Mouse (Mus musculus) neural tube, embryonic 15.5 days (tissue): ENCODE measurements around the gene Bicc1. TPM values are rescaled to one million over a fixed set of nuclear protein-coding genes. Genes with fewer than 3 reads are reported as not detected.
"Not testable (repeated sequence)": the region's sequence is repeated elsewhere in the genome, so short reads cannot be mapped to it uniquely, and the experiment has no call there.

Experiments
- ATAC-seq: fragments of 200-750 bp; cut with Nextera tagmentation; 2 replicates; pipeline ENCODE4 v1.8.0; 2017; ENCODE audit warnings: mild to moderate bottlenecking, moderate TSS enrichment, moderate library complexity; ENCODE audit not compliant: low FRiP score
- H3K27ac ChIP-seq: fragments of 300-500 bp; sonication (generic); replicated peaks from 2 replicates; pipeline ENCODE4 v1.5.1; 2015; ENCODE audit warnings: mild to moderate bottlenecking, inconsistent platforms
- H3K27me3 ChIP-seq: fragments of 300-500 bp; sonication (generic); replicated peaks from 2 replicates; pipeline ENCODE4 v1.6.1; 2015; ENCODE audit warnings: inconsistent platforms
- H3K36me3 ChIP-seq: fragments of 300-500 bp; sonication (generic); 2 replicates; pipeline ENCODE4 v1.6.1; 2015; ENCODE audit warnings: inconsistent platforms
- H3K4me1 ChIP-seq: fragments of 300-500 bp; sonication (generic); 2 replicates; pipeline ENCODE4 v1.6.1; 2015; ENCODE audit warnings: inconsistent platforms
- H3K4me2 ChIP-seq: fragments of 300-500 bp; sonication (generic); 2 replicates; pipeline ENCODE4 v1.6.1; 2015; ENCODE audit warnings: inconsistent platforms, mild to moderate bottlenecking, moderate library complexity
- H3K4me3 ChIP-seq: fragments of 300-500 bp; sonication (generic); replicated peaks from 2 replicates; pipeline ENCODE4 v1.5.1; 2015; ENCODE audit warnings: mild to moderate bottlenecking, inconsistent platforms
- H3K9ac ChIP-seq: fragments of 300-500 bp; sonication (generic); replicated peaks from 2 replicates; pipeline ENCODE4 v1.6.1; 2015; ENCODE audit warnings: mild to moderate bottlenecking, inconsistent platforms
- H3K9me3 ChIP-seq: fragments of 300-500 bp; sonication (generic); replicated peaks from 2 replicates; pipeline ENCODE4 v1.6.1; 2016; ENCODE audit warnings: inconsistent platforms
- WGBS: fragments of 180-500 bp; shearing (Covaris S2); methylation state at CpG from one replicate; pipeline ENCODE4 v1.1.7; 2015; ENCODE audit warnings: mixed read lengths; 5-methylcytosine and 5-hydroxymethylcytosine counted together
- polyA plus RNA-seq: library from polyadenylated mRNA; unstranded; fragments of >200 nt; fragmentation: Nextera tagmentation; extraction: Ambion mirVana; gene quantifications from 2 replicates; pipeline ENCODE4 v1.2.1, GENCODE M21; 2015

Gene Bicc1
- polyA plus RNA-seq, 1 experiment from 2014 or later, result 5.8 TPM

DNA sequence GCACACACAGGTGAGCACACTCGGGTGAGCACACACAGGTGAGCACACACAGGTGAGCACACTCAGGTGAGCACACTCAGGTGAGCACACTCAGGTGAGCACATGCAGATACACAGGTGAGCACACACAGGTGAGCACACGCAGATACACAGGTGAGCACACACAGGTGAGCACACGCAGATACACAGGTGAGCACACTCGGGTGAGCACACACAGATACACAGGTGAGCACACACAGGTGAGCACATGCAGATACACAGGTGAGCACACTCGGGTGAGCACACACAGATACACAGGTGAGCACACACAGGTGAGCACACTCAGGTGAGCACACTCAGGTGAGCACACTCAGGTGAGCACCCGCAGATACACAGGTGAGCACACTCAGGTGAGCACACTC lies 199.1 kb downstream of the Bicc1 start:
- not testable (repeated sequence) for H3K4me1 ChIP-seq, H3K4me2 ChIP-seq, H3K9ac ChIP-seq, H3K27me3 ChIP-seq, ATAC-seq, H3K36me3 ChIP-seq, H3K27ac ChIP-seq, H3K9me3 ChIP-seq, H3K4me3 ChIP-seq
- WGBS, result 96% methylated on average over 6 of the region's 6 CpGs

DNA sequence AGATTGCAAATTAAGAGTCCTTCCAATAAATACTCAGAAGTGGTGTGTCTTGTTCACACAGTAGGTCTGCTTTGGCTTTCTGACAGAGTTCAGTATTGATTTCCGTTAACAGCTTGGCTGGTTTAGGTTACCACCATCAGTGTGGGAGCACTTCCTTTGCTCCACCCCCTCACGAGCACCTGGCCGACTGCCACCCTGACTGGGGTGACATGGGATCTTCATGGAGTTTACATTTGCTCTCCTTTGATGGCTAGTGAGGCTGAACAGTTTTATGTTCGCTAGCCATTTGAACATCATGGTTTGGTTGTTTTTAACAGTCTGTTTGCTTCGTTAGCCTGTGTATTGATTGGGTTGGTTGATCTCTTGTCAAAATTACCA lies 206.7 kb downstream of the Bicc1 start:
- ATAC-seq, result peak; percentile 19; the same call in 1 of the 2 replicates
- peaks cover 34% of the 10 kb centered on the region for H3K4me1 ChIP-seq
- no peaks in the 10 kb centered on the region for H3K27me3 ChIP-seq
- peak overlapping the region; percentile 90 for H3K27ac ChIP-seq
- H3K9me3 ChIP-seq, result no peaks in the 10 kb centered on the region
- no peaks in the 10 kb centered on the region for H3K36me3 ChIP-seq
- H3K4me2 ChIP-seq, result peak overlapping the region; percentile 56
- WGBS, result 46% methylated on average over 5 of the region's 5 CpGs
- H3K4me3 ChIP-seq, result peak overlapping the region; percentile 32
- H3K9ac ChIP-seq, result peak overlapping the region; percentile 40

DNA sequence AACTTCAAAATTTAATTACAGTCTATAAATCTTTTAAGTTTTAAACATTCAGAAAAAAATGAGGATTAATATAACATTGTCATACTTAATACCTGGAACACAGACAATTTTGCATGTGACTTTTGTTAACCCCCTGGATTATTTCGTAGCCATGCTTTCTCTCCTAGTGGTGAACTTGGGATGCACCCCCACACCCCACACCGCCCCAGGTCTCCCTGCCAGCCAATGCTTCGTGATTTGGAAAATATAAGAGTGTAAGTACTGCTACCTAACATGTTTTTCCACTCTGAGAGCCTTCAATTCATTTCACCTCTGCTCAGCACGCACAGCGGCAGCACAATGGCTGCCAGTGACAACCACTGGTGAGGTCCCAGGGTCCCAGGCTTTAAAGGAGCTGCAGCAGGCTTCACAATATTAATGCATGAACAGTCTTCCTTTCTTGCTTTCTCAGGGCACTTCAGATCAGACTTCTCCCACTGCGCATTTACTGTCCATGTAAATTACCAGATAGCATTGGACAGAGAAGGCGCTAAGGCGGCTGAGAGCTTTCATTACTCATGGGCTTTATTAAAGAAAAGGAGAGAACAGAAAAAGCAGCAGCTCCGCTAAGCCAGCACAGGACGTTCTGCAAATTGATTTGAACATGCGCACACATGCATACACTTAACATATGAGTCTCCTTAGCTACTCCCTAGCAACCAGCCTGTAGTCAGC lies 207.3 kb downstream of the Bicc1 start:
- peak overlapping the region; percentile 56 for H3K4me2 ChIP-seq
- peak overlapping the region; percentile 40 for H3K9ac ChIP-seq
- H3K4me1 ChIP-seq, result peaks cover 34% of the 10 kb centered on the region
- H3K36me3 ChIP-seq, result no peaks in the 10 kb centered on the region
- peak; percentile 82 for ATAC-seq
- H3K27ac ChIP-seq, result peak overlapping the region; percentile 90
- H3K27me3 ChIP-seq, result no peaks in the 10 kb centered on the region
- 26% methylated on average over 11 of the region's 11 CpGs for WGBS
- peak overlapping the region; percentile 32 for H3K4me3 ChIP-seq
- no peaks in the 10 kb centered on the region for H3K9me3 ChIP-seq

DNA sequence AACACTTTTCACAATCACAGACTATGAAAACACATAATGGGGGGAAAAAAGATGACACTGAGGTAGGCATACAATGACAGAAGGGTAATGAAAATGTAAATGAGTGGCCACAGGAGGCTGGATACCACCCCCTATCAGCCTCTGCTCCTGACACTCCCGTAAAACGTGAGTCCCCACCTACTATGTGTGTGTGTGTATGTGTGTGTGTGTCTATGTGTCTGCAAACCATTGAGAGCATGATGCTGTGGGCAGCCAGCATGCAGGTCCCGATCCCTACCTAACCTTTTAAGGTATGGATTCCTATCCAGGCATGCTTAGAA lies 209.4 kb downstream of the Bicc1 start:
- Histone ChIP-seq H3K27ac (peak overlapping the region; percentile 77), H3K4me2 (peak overlapping the region; percentile 45), H3K27me3 (no peaks in the 10 kb centered on the region), H3K9ac (0 out of 2 replicates have a peak overlapping the region, but pooled peaks have one; percentile 29), H3K4me3 (peak overlapping the region; percentile 7; the same call in 1 of the 2 replicates), H3K36me3 (no peaks in the 10 kb centered on the region), H3K4me1 (peaks cover 34% of the 10 kb centered on the region), H3K9me3 (no peaks in the 10 kb centered on the region)
- 14% methylated on average over 3 of the region's 3 CpGs for WGBS
- no peak; the same call in 1 of the 2 replicates for ATAC-seq

DNA sequence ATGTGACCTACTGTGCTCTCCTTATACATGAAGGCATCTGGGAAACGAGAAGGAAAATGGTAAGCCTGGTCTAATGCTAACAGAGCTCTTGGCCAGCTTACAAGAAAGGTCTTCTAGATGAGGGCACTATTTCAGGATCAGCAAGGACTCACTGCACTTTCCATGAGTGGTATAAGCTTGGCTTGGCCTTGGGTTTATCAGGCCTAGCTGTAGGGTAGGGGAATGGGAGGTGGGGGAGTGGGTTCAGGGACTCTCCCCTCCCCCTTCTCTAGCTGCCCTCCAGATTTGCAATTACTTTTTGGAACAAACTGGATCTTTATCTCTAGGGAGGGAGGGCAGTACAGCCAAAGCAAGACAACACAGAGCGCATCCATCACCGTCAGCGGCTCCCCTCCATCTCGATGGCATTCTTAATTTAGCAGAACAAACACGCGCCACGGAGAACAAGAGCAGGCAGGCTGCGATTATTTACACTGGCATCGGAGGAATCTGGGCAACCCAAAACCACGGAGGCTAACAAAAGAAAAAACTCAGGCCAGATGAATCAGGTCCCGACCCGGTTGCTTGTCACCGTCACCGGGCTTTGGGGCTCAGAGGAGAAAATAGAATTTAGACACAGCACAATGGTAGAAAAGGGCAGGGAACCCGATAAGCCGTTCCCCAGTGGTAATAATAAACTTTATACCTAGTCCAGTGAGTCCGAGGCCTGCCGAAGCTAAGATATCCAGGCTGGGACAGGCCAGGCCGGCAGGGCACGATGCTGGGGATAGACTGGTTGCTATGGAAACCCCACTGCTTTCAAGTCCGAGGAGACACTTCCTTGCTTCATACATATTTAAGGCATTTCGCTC lies 210.0 kb downstream of the Bicc1 start:
- no peaks in the 10 kb centered on the region for H3K27me3 ChIP-seq
- peaks cover 34% of the 10 kb centered on the region for H3K4me1 ChIP-seq
- ATAC-seq, result peak; percentile 60
- peak overlapping the region; percentile 77 for H3K27ac ChIP-seq
- H3K4me3 ChIP-seq, result peak overlapping the region; percentile 7
- H3K9ac ChIP-seq, result peak overlapping the region; percentile 29; the same call in 1 of the 2 replicates
- H3K9me3 ChIP-seq, result no peaks in the 10 kb centered on the region
- H3K36me3 ChIP-seq, result no peaks in the 10 kb centered on the region
- 6% methylated on average over 23 of the region's 23 CpGs for WGBS
- peak overlapping the region; percentile 45 for H3K4me2 ChIP-seq

DNA sequence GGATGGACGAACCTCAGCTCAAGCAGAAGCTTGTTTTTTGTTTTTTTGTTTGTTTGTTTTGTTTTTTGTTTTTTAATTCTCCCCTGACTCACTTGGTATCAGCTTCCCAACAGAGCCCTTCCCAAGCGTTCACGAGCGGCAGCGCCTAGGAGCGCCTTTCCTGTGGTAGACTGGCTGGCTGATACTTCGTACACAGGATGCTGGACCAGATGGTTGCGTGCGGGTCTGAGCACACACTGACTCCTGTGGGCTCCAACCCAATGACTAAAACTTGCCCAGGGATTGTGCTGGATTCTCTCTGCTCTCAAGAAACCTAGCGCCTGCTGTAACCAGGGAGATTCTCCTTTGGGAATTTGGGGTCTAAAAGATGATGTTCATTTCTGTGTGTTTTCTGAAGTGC lies 211.2 kb downstream of the Bicc1 start:
- no peaks in the 10 kb centered on the region for H3K27me3 ChIP-seq
- H3K4me3 ChIP-seq, result no peak overlapping the region
- no peak overlapping the region for H3K9ac ChIP-seq
- no peak overlapping the region for H3K27ac ChIP-seq
- no peak overlapping the region for H3K4me2 ChIP-seq
- no peaks in the 10 kb centered on the region for H3K9me3 ChIP-seq
- H3K36me3 ChIP-seq, result no peaks in the 10 kb centered on the region
- no peak for ATAC-seq
- H3K4me1 ChIP-seq, result peaks cover 34% of the 10 kb centered on the region
- WGBS, result 78% methylated on average over 10 of the region's 10 CpGs

DNA sequence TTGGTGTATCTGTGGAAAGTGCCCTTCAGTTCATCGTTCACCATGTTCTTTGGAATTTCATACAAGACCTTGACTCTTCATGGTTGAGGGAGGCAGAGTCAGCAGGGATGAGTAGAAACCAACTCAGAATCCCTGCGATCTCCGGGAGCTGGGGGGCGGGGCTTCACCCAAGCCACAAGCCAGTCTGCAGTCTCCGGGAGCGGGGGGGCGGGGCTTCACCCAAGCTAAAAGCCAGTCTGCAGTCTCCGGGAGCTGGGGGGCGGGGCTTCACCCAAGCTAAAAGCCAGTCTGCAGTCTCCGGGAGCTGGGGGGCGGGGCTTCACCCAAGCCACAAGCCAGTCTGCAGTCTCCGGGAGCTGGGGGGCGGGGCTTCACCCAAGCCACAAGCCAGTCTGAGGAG lies 213.4 kb downstream of the Bicc1 start:
- not testable (repeated sequence) for H3K9me3 ChIP-seq, H3K36me3 ChIP-seq, H3K9ac ChIP-seq, H3K27ac ChIP-seq, ATAC-seq, H3K4me2 ChIP-seq, H3K4me3 ChIP-seq, H3K27me3 ChIP-seq
- WGBS, result 94% methylated on average over 13 of the region's 13 CpGs
- peaks cover 22% of the 10 kb centered on the region for H3K4me1 ChIP-seq

DNA sequence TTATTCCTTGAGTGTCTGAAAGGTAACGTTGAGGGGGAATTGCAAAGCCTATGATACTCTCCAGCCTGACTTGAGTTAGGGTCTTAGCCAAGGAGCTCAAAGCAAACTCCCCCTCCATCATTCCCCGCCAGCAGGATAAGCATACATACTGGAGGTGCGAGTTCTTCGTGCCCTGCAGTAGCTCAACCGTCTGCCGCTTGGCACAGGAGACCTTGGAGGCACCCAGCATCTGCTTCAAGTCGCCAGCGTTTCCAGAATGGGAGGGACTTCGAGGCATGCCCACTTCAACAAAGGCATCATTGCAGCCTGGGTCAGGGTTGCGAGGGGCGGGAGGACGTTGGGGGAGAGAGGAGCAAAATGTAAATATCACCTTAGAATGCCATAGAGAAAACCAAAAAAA lies 214.4 kb downstream of the Bicc1 start:
- peaks cover 18% of the 10 kb centered on the region for H3K4me1 ChIP-seq
- no peaks in the 10 kb centered on the region for H3K36me3 ChIP-seq
- H3K27me3 ChIP-seq, result no peaks in the 10 kb centered on the region
- no peak overlapping the region for H3K27ac ChIP-seq
- no peaks in the 10 kb centered on the region for H3K9me3 ChIP-seq
- H3K9ac ChIP-seq, result no peak overlapping the region
- no peak for ATAC-seq
- H3K4me3 ChIP-seq, result no peak overlapping the region
- H3K4me2 ChIP-seq, result no peak overlapping the region
- WGBS, result 92% methylated on average over 12 of the region's 12 CpGs

DNA sequence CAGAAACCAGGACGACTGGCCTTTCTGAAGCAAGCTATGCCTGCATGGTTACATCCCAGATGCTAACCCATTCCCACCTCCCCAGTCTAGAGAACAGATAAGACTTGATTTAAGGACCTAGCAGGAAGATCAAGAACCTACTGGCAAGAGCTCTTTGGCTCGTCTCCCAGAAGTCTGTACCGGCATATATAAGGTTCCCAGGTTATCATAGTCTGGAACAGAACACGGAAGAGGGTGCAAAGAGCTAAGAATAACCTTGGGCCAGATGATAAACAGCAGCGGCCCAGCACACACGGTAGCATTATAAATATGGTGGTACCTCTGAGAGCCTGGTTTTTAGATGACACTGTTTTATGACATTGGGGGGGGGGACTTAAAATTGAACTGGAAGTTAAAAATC lies 217.9 kb downstream of the Bicc1 start:
- Histone ChIP-seq H3K4me2 (no peak overlapping the region), H3K9me3 (no peaks in the 10 kb centered on the region), H3K36me3 (no peaks in the 10 kb centered on the region), H3K9ac (no peak overlapping the region), H3K27me3 (no peaks in the 10 kb centered on the region), H3K27ac (no peak overlapping the region), H3K4me1 (0 out of 2 replicates have a peak, but pooled peaks cover 3% of the 10 kb centered on the region), H3K4me3 (no peak overlapping the region)
- WGBS, result 88% methylated on average over 6 of the region's 6 CpGs
- ATAC-seq, result no peak

DNA sequence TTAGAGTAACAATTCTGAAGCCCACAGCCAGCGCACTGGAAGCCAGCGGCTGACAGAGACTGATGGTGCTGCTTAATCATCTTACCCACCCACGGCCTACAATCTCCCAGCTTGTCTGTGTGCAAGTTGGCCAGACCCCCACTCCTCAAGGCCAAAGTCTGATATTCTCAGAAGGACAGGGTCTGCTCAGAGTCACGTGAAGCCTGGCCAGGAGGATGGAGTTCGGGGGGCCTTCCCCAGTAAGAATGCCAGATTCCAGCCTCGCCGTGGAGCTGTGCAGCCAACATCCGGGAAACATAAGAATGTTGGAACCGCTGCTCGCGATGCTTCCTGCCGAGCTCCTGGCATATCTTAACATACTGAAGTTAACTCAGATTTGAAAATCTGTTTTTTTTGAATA lies 219.7 kb downstream of the Bicc1 start:
- 0 out of 2 replicates have a peak, but pooled peaks cover 3% of the 10 kb centered on the region for H3K4me1 ChIP-seq
- no peak overlapping the region for H3K4me2 ChIP-seq
- H3K9me3 ChIP-seq, result no peaks in the 10 kb centered on the region
- peaks cover 7% of the 10 kb centered on the region; the same call in 1 of the 2 replicates for H3K36me3 ChIP-seq
- WGBS, result 51% methylated on average over 12 of the region's 12 CpGs
- no peak overlapping the region for H3K9ac ChIP-seq
- H3K4me3 ChIP-seq, result no peak overlapping the region
- no peaks in the 10 kb centered on the region for H3K27me3 ChIP-seq
- no peak for ATAC-seq
- no peak overlapping the region for H3K27ac ChIP-seq

DNA sequence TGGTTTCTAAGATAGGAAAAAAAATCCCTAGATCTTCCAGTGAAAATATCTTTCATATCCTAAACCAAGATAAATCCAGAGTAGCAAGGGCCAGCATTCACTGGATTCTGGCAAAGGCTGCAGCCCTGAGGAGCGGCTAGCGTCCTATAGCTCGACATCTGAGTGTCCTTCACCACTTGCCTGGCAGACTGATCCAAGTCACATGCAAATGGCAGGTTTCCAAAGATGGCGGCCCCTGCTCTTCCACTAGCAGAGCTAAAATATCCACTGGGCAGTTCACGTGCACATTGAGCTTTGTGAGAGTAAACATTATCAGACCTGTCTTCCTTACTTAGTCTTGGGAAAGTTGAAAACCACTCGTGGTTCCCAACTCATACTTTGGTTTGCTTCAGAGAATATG lies 222.1 kb downstream of the Bicc1 start:
- no peaks in the 10 kb centered on the region for H3K27me3 ChIP-seq
- H3K4me3 ChIP-seq, result no peak overlapping the region
- WGBS, result 93% methylated on average over 6 of the region's 6 CpGs
- H3K36me3 ChIP-seq, result peaks cover 7% of the 10 kb centered on the region; the same call in 1 of the 2 replicates
- no peak for ATAC-seq
- H3K4me1 ChIP-seq, result 0 out of 2 replicates have a peak, but pooled peaks cover 3% of the 10 kb centered on the region
- no peak overlapping the region for H3K9ac ChIP-seq
- H3K27ac ChIP-seq, result no peak overlapping the region
- H3K9me3 ChIP-seq, result no peaks in the 10 kb centered on the region
- H3K4me2 ChIP-seq, result no peak overlapping the region

DNA sequence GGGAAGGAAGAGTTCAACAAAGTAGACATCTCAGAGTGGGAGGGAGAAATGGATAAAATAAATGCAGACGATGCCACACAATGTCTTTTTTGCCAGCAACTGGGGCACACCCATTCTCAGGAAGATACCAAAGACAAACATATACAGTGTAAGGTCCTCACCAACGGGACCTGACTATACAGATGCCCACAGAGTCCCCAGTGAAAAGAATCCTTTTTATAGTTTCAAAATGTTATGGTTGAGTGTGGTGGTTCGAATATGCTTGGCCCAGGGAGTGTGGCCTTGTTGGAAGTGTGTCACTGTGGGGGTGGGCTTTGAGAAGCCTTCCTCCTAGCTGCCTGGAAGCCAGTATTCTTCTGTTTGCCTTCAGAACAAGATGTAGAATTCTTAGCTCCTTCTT lies 223.5 kb downstream of the Bicc1 start:
- H3K27ac ChIP-seq, result no peak overlapping the region
- peaks cover 7% of the 10 kb centered on the region; the same call in 1 of the 2 replicates for H3K36me3 ChIP-seq
- H3K4me1 ChIP-seq, result 0 out of 2 replicates have a peak, but pooled peaks cover 3% of the 10 kb centered on the region
- H3K9me3 ChIP-seq, result no peaks in the 10 kb centered on the region
- H3K9ac ChIP-seq, result no peak overlapping the region
- H3K4me3 ChIP-seq, result no peak overlapping the region
- no peak overlapping the region for H3K4me2 ChIP-seq
- no peak for ATAC-seq
- 93% methylated on average over 3 of the region's 3 CpGs for WGBS
- H3K27me3 ChIP-seq, result no peaks in the 10 kb centered on the region
